Mouse (Mus musculus): ENCODE measurements around the gene Gas7.

Gas7 gene

GRCm38 (mm10) chr11:67655236-67655959, 200.2 kb downstream of the Gas7 start:
- DNase-seq (ENCODE audit: low spot score) = no peak

DNA sequence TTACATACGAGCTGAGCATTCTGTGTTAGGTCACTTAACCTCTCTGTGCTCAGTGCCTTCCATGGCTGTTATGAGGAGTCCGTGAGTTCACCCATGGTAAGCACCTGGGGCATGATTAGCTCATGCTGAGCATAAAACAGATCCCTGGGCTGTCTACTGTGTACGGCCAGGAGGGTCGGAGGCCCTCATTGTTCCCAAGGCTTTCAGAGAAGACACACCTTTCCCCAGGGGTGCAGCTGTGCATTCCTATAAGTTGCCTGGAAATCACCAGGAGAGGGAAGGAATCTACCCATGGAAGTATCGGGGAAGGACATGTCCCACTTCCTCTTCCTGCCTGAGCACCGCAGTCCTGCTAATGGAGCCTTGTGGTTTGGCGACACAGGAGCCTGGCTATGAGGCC, 201.1 kb downstream of the Gas7 start:
- no peak for DNase-seq (ENCODE audit: low spot score)

DNA sequence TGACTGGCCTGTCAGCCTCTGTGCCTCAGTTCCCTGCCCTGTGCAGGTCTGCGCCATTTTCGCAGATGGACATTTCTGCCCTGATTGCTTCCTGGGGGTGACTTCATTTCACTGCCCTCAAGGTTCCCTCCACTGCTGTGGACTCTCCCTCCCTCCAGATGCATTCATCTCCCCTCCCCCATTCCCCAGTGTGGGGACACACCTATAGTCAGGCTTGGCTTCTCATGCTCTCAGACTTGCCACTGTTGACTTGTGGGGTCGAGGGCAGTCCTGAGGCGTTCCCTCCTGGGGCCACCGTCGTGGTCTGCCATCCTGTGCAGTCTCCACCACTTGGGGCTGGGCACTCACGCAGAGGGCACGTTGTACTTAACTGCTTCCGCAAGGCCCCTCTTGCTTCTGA, 201.6 kb downstream of the Gas7 start:
- no peak for DNase-seq (ENCODE audit: low spot score)

DNA sequence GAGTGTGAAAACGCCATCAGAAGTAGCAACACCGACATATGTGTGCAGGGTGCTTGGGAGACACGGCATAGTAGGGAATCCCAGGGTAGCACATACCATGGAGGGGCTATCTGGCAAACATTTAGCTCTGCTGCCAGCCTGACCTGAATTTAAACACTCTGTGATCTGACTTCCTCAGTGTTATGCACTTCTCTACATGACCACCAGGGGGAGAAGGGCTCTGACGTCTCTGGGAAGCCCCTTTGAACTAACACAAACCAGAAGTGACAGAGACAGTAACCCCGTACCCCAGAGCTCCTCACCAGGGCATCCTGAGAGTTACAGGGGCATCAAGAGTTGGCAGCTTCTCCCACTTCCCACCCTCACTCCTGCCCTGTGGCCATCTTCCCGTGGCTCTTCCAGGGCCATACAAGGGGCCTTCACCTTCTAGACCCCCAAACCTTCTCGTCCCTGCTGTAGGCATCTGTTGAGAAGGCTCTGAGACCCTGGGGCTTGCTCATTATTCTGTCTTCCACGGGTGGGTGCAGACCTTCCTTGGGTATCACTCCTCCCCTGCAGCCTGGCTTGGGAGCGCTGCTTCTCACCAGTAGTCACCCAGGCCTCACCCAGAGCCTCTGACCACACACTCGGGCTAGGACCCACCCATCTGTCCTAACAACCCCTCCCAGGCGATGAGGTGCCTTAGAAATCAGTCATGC, 202.6 kb downstream of the Gas7 start:
- DNase-seq (ENCODE audit: low spot score) = no peak

GRCm38 (mm10) chr11:67661465-67661864, 206.2 kb downstream of the Gas7 start:
- no peak for DNase-seq (ENCODE audit: low spot score)

DNA sequence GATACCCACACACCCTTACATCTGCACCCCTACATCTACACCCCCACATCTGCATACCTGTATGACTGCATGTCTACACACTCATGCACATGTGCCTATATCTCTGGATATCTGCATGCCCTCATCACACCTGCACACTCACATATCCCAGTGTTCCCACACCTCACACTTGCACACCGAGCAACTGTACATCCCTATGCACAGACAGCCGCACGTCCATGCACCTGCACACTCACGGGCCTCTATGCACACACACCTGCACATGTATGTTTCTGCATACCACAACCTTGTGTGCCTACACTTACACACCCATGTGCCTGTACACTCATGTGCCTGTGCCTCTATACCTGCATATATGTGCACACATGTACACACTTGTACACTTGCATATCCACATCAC, 208.2 kb downstream of the Gas7 start:
- DNase-seq (ENCODE audit: low spot score) = no peak

GRCm38 (mm10) chr11:67664261-67664660, 209.0 kb downstream of the Gas7 start:
- DNase-seq (ENCODE audit: low spot score) = no peak

DNA sequence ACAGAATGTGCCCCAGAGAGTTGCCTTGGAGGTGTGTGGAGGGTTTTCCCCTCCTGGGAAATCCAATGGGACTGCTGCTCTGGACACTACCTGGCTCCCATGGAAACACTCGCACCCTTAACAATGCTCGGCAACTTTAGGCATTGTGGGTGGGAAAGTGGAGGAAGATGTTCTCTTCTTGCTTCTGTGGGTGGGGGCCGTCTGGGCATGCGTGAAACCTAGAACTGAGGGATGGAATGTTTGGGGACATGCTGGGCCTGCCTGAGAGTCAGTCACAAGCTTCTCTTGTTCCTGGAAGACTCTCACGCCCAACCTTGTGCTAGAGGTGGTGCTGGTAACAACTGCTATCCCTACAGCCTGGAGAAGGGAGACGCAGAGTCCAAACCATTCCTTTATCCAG, 209.7 kb downstream of the Gas7 start:
- no peak for DNase-seq (ENCODE audit: low spot score)

GRCm38 (mm10) chr11:67666129-67666528, 210.9 kb downstream of the Gas7 start:
- DNase-seq (ENCODE audit: low spot score) = no peak

DNA sequence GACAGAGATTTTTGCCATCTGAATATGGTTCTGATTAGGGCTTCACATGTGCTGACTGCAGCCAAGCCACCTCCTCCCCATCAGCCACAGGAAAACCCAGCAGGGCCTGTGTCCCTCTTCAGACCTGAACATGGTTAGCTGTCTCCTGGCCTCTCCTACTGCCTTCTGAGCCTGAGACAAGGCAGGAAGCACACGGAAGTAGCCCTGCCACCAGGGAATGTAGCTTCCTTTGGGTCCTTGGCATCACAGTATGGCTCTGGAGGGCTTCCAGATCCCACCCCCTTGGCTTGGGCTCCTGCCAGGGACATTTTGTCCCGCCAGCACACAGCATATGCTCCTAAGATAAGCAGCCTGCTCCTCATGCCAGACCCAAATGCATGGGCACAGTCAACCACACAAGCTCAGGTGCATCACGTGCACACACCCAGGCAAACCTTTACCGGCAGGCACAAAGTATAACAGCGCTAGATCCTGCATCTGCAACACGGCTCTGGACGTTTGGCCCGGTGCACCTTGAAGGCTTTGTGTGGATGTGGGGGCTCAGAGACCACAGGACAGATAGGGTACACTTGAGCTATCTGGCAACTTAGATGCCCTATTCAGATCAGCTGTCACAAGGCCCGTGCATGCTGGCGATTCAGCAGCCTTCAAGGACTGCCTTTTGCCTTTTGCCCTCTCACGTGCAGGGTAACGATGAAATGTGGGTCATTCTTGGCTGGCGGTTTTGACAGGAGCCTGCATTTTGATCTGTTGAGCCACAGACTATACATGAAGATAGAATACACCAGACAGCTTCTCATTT, 212.5 kb downstream of the Gas7 start:
- DNase-seq (ENCODE audit: low spot score) = no peak

DNA sequence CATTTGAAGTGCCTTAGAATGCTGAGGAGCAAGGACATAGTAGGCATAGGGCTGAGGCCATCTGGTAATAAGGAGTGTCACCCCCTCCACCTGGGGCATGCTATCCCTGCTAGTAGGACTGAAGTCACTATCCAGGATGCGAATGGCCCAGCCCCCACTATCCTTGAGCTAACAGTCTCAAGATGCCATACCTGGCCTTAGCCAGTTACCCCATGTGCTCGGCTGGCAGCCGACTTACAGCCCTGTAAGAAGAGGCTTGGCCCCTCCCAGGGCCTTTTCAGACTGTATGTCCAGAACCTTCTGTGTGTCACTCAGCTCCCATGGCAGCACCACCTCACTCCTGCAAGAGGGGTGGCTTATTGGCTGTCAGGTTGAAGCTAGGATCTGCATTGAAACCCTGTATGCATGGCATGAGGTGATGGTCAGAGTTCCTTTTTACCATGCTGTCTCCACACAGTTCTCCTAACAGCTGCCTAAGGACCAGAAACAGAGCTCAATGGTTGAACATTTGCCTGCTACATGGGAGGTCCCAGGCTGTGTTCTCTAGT, 213.3 kb downstream of the Gas7 start:
- DNase-seq (ENCODE audit: low spot score) = no peak

DNA sequence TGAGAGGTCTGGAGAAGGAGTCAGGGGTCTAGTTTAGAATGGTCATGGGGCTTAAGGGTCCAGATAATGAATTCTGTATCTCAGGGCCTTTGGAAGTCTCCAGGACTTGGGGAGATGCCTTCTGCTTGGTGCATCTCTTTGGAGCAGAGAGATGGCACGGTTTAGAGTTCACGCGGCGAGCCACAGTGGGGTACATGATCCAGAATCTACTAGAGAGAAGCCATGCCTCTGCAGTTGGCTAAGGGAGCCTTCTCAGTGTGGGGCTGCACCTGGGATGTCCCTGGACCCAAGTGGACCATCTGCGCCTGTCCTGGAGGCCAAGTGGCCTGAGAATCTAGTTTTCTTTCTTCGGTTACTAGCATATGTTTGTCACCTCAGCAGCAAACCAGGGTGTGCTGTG, 214.8 kb downstream of the Gas7 start:
- DNase-seq (ENCODE audit: low spot score) = no peak

GRCm38 (mm10) chr11:67672140-67672539, 216.9 kb downstream of the Gas7 start:
- DNase-seq (ENCODE audit: low spot score) = no peak

- DNase-seq (ENCODE audit: low spot score) = no peak
These were observed 220.6 kb downstream of the Gas7 start for GRCm38 (mm10) chr11:67675562-67676540.

DNA sequence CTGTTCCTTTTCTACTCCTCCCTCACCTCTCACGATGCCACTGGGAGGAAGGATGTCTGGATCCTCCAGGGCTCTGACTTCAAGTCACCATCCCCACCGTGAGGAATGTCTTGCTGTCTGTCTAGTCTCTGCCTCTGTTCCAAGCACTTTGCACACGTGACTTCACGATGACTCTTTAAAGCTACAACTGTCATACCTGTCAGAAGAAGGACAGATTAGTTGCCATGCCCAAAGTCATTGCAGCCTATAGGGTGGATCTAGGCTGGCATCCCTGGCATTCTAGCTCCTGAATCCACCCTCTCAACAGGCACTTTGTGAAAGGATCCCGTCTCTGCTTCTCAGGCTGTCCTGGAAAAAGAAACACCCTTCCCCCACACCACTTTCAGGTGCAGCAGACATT, 224.1 kb downstream of the Gas7 start:
- no peak for DNase-seq (ENCODE audit: low spot score)

DNA sequence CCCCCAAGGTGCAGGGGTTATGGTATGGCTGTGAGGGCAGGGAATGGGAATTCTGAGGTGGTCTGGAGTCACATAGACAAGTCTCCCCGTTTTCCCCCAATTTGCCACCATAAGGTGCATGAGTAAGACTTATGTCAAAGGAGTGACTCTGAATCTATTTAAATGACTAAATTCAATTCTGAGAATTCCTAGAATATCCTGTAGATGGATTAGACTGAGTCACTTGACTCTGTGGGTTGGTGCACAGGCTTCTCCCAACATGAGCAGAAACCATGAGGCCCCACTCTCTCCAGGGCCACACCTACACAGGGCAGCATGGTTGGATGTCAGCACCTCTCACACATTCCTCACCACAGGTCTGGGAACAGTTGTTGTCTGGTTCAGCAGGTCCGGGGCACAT, 224.7 kb downstream of the Gas7 start:
- no peak for DNase-seq (ENCODE audit: low spot score)

GRCm38 (mm10) chr11:67681871-67682270, 226.6 kb downstream of the Gas7 start:
- no peak for DNase-seq (ENCODE audit: low spot score)

DNA sequence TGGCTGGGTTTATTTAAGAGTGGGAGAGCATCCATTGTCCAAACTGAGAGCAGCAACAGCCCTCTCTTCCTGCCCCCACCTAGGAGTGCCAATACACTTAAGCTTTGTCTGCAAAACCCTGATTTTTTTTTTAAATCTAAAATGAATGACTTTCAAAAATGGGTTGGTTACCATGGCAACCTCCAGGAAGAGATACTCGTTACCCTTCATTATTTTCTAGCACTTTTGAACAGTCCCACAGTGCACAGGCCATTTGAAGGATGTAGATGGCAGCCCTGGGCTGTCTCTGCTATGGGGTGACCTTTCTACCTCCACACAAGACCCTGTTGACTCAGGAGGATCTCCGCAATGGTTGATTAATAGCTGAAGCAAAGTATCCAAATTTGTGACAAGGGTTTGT, 230.9 kb downstream of the Gas7 start:
- DNase-seq (ENCODE audit: low spot score) = no peak

GRCm38 (mm10) chr11:67694703-67695376, 239.6 kb downstream of the Gas7 start, which contains the start of gene Rcvrn:
Rcvrn (plus strand) TSS chr11:67695326.
- no peak for DNase-seq (ENCODE audit: low spot score)

DNA sequence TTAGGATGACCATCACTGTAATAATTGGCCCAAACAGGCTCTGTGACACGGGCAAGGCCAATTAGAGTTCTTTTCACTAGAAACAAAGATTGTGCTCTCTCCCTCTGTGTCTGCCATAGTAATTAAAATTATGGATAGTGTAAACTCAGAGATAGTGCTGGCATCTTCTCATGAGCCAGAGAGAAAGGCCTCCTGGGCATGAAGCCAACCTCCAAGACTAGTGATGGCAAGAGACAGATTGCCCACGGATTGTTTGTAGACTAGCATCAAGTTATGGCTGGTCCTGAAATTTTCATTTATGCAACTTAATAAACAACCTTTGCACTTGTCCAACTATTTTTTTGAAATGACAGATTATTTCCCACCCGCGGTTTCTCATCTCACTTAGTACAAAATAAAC, 257.7 kb downstream of the Gas7 start:
- no peak for DNase-seq (ENCODE audit: low spot score)

DNA sequence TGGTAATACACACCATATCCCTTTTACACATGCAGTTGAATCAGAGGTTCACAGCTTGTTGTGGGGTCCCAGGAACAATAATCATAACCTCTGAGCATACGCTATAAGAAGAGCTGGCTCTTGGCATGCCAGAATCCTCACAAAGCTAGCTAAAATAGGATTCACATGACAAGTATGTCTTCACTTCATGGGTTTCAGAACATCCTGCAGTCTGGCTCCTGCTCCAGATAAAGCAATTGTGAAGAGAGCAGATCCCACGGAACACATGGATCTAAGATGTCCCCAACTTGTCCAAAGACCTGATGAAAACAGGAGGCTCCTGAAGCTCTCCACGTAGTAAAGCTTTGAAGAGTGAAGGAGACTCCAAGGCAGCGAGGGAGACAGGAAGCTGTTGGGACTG, 260.1 kb downstream of the Gas7 start:
- no peak for DNase-seq (ENCODE audit: low spot score)
